Mouse (Mus musculus) ES-E14 (cell line): ENCODE measurements at regions not wholly inside any gene's neighbourhood (a gene's known extent, or its start where the extent isn't known, plus 50 kb on each side); places are given as distances from the start of the nearest gene placed in this dataset.

Experiments used
- DNase-seq: peaks from one replicate; pipeline ENCODE4 v3.0.0-alpha.2; 2013; ENCODE audit warnings: low read depth, low spot score
- H3K27ac ChIP-seq: 2 replicates; pipeline ENCODE4 v1.5.1; 2012; ENCODE audit warnings: low read depth, mild to moderate bottlenecking, low read length, moderate library complexity, mixed read lengths; ENCODE audit not compliant: poor library complexity, insufficient read depth, severe bottlenecking
- H3K36me3 ChIP-seq: 2 replicates; pipeline ENCODE4 v1.6.1; 2012; ENCODE audit warnings: mild to moderate bottlenecking, low read length, moderate library complexity, mixed read lengths; ENCODE audit not compliant: control insufficient read depth, poor library complexity, insufficient read depth, severe bottlenecking
- H3K4me1 ChIP-seq, 2 experiments: fragments of 150-350 bp in 1 of 2; sonication (generic) in 1 of 2; 2 replicates each; pipeline ENCODE4 v1.6.1; 2012; ENCODE audit warnings: low read length in 2 of 2, mild to moderate bottlenecking in 1 of 2, mixed read lengths in 1 of 2; ENCODE audit not compliant: control insufficient read depth in 2 of 2, insufficient read depth in 2 of 2, poor library complexity in 1 of 2
- H3K4me3 ChIP-seq, 2 experiments: fragments of 150-350 bp in 1 of 2; sonication (generic) in 1 of 2; 2 replicates each; pipeline ENCODE4 v1.5.1; 2012; ENCODE audit warnings: low read length in 2 of 2, low read depth in 1 of 2, mild to moderate bottlenecking in 1 of 2, mixed read lengths in 1 of 2; ENCODE audit not compliant: insufficient read depth in 1 of 2, poor library complexity in 1 of 2, severe bottlenecking in 1 of 2
- H3K9ac ChIP-seq: 2 replicates; pipeline ENCODE4 v1.6.1; 2012; ENCODE audit warnings: low read depth, mild to moderate bottlenecking, low read length, mixed read lengths; ENCODE audit not compliant: poor library complexity, insufficient read depth, severe bottlenecking
- H3K9me3 ChIP-seq: fragments of 150-350 bp; sonication (generic); 2 replicates; pipeline ENCODE4 v1.6.1; 2012; ENCODE audit warnings: low read depth, mild to moderate bottlenecking, low read length; ENCODE audit not compliant: control insufficient read depth, insufficient read depth
- CHD2 ChIP-seq: IDR thresholded peaks from 2 replicates; pipeline ENCODE4 v1.6.1; 2014; ENCODE audit warnings: mild to moderate bottlenecking, low read depth, low read length, inconsistent platforms
- HCFC1 ChIP-seq: IDR thresholded peaks from 2 replicates; pipeline ENCODE4 v1.6.1; 2012; ENCODE audit warnings: low read length, inconsistent platforms, borderline replicate concordance; ENCODE audit not compliant: insufficient read depth
- MAFK ChIP-seq: IDR thresholded peaks from 2 replicates; pipeline ENCODE4 v1.6.1; 2014; ENCODE audit warnings: mild to moderate bottlenecking, low read depth, low read length, inconsistent platforms; ENCODE audit not compliant: insufficient read depth
- ZC3H11A ChIP-seq: IDR thresholded peaks from 2 replicates; pipeline ENCODE4 v1.6.1; 2012; ENCODE audit warnings: low read depth, mild to moderate bottlenecking, inconsistent platforms, low read length, borderline replicate concordance
- ZNF384 ChIP-seq: IDR thresholded peaks from 2 replicates; pipeline ENCODE4 v1.6.1; 2012; ENCODE audit warnings: low read depth, low read length, inconsistent platforms
- in situ Hi-C, 2 experiments: fragments of 600-800 bp; cut with MboI; formaldehyde crosslinking; loops; one replicate each; pipeline ENCODE4 v1.15.1; 2025; ENCODE audit warnings: low sequenced_read_pairs in 2 of 2, inconsistent platforms in 1 of 2; ENCODE audit not compliant: unreplicated experiment in 2 of 2

- Histone ChIP-seq H3K4me1 (no peaks in the 10 kb centered on the region), H3K4me3 (no peak overlapping the region), H3K9ac (no peak overlapping the region), H3K27ac (no peak overlapping the region), H3K36me3 (no peaks in the 10 kb centered on the region), H3K9me3 (no peaks in the 10 kb centered on the region)
- in situ Hi-C loops, result no loop called here
- TF ChIP-seq ZNF384 (no peak), CHD2 (no peak), ZC3H11A (no peak), MAFK (no peak), HCFC1 (no peak)
- DNase-seq, result no peak
These were observed 118.3 kb upstream of the Irak1bp1 start for GRCm38 (mm10) chr9:82710945-82711516.

GRCm38 (mm10) chr9:82712769-82713733, 116.3 kb upstream of the Irak1bp1 start:
- no peak for DNase-seq
- Histone ChIP-seq H3K4me1 (no peaks in the 10 kb centered on the region), H3K27ac (no peak overlapping the region), H3K9me3 (no peaks in the 10 kb centered on the region), H3K4me3 (no peak overlapping the region), H3K36me3 (no peaks in the 10 kb centered on the region), H3K9ac (no peak overlapping the region)
- in situ Hi-C loops, result no loop called here
- TF ChIP-seq MAFK, result no peak
- TF ChIP-seq ZNF384, result no peak
- TF ChIP-seq CHD2, result no peak
- no peak for TF ChIP-seq ZC3H11A
- TF ChIP-seq HCFC1, result no peak

- in situ Hi-C loops, result no loop called here
- Histone ChIP-seq H3K27ac (no peak overlapping the region), H3K36me3 (no peaks in the 10 kb centered on the region), H3K9ac (no peak overlapping the region), H3K9me3 (no peaks in the 10 kb centered on the region), H3K4me3 (no peak overlapping the region), H3K4me1 (no peaks in the 10 kb centered on the region)
- TF ChIP-seq HCFC1 (no peak), ZC3H11A (no peak), ZNF384 (no peak)
- DNase-seq, result no peak
These were observed 100.7 kb upstream of the Irak1bp1 start for GRCm38 (mm10) chr9:82728652-82729051.

GRCm38 (mm10) chr9:82729646-82730045, 99.7 kb upstream of the Irak1bp1 start:
- Histone ChIP-seq H3K9me3 (no peaks in the 10 kb centered on the region), H3K4me3 (no peak overlapping the region), H3K9ac (no peak overlapping the region), H3K4me1 (no peaks in the 10 kb centered on the region), H3K36me3 (no peaks in the 10 kb centered on the region), H3K27ac (no peak overlapping the region)
- no peak for TF ChIP-seq HCFC1
- no peak for TF ChIP-seq MAFK
- TF ChIP-seq ZNF384, result no peak
- no peak for TF ChIP-seq CHD2
- TF ChIP-seq ZC3H11A, result no peak
- in situ Hi-C loops, result no loop called here
- no peak for DNase-seq
